Mouse (Mus musculus) lung, postnatal 0 days (tissue): Measurements from ENCODE around the gene Fhit.

Experiments
- CTCF ChIP-seq: IDR thresholded peaks from 2 replicates; pipeline ENCODE4 v1.5.1; 2016; ENCODE audit warnings: antibody characterized with exemption, mild to moderate bottlenecking
- EP300 ChIP-seq: IDR thresholded peaks from 2 replicates; pipeline ENCODE4 v1.6.1; 2016; ENCODE audit warnings: antibody characterized with exemption, mild to moderate bottlenecking, control low read depth

GRCm38 (mm10) chr14:11083462-11083861, 78.4 kb downstream of the Fhit start:
- TF ChIP-seq CTCF (no peak), EP300 (no peak)
